Mouse (Mus musculus): Measurements from ENCODE around the gene Dzip1. TPM values are rescaled to one million over a fixed set of nuclear protein-coding genes. Genes with fewer than 3 reads are reported as not detected.

The Dzip1 gene
- polyA plus RNA-seq, 1 experiment from 2014 or later: 94.5 TPM

DNA sequence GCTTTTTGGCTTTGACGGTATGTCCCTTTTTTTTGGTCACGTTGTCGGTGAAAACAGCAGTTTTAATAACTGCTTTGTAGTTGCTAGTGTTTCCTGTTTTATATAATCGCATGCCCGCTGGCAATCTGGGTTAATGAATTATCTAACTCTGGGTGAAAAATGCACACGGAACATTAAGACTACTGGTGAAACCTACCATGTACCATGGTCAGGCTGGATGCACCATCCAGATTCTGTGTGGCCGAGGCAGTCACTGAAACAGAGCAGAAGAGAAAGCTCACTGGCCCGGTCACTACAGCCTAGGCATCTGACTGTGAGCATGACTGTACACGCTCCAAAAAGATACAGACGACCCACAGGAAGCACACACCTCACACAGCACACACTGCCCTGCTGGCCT, 29.6 kb downstream of the Dzip1 start:
- 96% methylated on average over 10 of the region's 10 CpGs for WGBS
- Histone ChIP-seq H3K36me3 (ENCODE audit: control insufficient read depth, insufficient read depth, low read length) (peaks cover 92% of the 10 kb centered on the region), H3K27ac (replicated peaks; ENCODE audit: low read depth, low read length) (no peak overlapping the region), H3K4me3 (replicated peaks; ENCODE audit: low read depth, low read length) (no peak overlapping the region), H3K4me2 (ENCODE audit: low read length) (no peak overlapping the region), H3K9ac (replicated peaks; ENCODE audit: low read length) (no peak overlapping the region), H3K9me3 (ENCODE audit: control insufficient read depth, low read length) (no peaks in the 10 kb centered on the region), H3K27me3 (ENCODE audit: control insufficient read depth, insufficient read depth, low read length) (no peaks in the 10 kb centered on the region), H3K4me1 (ENCODE audit: control insufficient read depth, insufficient read depth, low read length) (no peaks in the 10 kb centered on the region)
- ATAC-seq (ENCODE audit: low FRiP score, low TSS enrichment): no peak
- no peak for DNase-seq

DNA sequence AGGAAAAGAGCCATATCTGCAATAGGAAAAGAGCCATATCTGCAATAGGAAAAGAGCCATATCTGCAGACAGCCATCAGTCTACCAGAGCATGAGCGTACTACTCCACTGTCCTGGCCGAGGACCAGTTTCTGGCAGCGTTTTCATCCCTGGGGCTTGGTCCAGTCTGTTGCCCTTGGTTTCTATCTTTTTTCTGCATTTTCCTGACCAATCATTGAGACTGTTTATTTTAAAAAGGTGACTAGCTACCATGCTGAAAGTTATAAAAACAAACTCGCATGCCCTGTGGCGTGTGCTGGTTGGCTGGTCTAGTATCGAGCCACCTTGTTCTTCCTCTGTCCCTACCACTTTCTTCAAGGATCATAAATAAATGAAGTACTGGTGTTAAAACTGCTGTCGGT, 30.0 kb downstream of the Dzip1 start:
- 93% methylated on average over 7 of the region's 7 CpGs for WGBS
- Histone ChIP-seq H3K4me2 (ENCODE audit: low read length) (no peak overlapping the region), H3K9ac (replicated peaks; ENCODE audit: low read length) (no peak overlapping the region), H3K36me3 (ENCODE audit: control insufficient read depth, insufficient read depth, low read length) (peaks cover 90% of the 10 kb centered on the region), H3K4me1 (ENCODE audit: control insufficient read depth, insufficient read depth, low read length) (no peaks in the 10 kb centered on the region), H3K4me3 (replicated peaks; ENCODE audit: low read depth, low read length) (no peak overlapping the region), H3K27ac (replicated peaks; ENCODE audit: low read depth, low read length) (no peak overlapping the region), H3K9me3 (ENCODE audit: control insufficient read depth, low read length) (no peaks in the 10 kb centered on the region), H3K27me3 (ENCODE audit: control insufficient read depth, insufficient read depth, low read length) (no peaks in the 10 kb centered on the region)
- no peak for ATAC-seq (ENCODE audit: low FRiP score, low TSS enrichment)
- no peak for DNase-seq

DNA sequence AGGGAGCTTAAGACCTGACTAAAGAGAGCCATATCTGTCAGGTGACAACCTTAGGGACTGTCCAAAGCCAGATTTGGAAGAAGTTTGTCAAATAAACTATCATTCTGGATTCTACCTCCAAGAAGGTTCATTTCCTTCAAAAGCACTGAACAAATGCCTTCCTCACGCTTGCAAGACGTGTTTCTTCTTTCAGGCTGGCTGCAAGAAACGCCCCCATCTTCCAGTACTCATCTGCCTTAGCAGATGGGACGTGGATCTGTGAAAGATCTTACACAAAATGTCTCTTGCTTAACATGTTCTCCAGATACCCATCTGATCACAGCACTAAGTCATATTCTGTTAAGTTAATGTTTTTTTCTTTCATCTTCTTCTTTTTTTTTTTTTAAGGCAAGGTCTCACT, 35.2 kb downstream of the Dzip1 start:
- H3K4me3 ChIP-seq (replicated peaks; ENCODE audit: low read depth, low read length): no peak overlapping the region
- H3K4me1 ChIP-seq (ENCODE audit: control insufficient read depth, insufficient read depth, low read length): no peaks in the 10 kb centered on the region
- 89% methylated on average over 4 of the region's 4 CpGs for WGBS
- DNase-seq: no peak
- no peaks in the 10 kb centered on the region for H3K27me3 ChIP-seq (ENCODE audit: control insufficient read depth, insufficient read depth, low read length)
- no peak overlapping the region for H3K4me2 ChIP-seq (ENCODE audit: low read length)
- peaks cover 90% of the 10 kb centered on the region for H3K36me3 ChIP-seq (ENCODE audit: control insufficient read depth, insufficient read depth, low read length)
- no peak overlapping the region for H3K27ac ChIP-seq (replicated peaks; ENCODE audit: low read depth, low read length)
- no peak for ATAC-seq (ENCODE audit: low FRiP score, low TSS enrichment)
- H3K9me3 ChIP-seq (ENCODE audit: control insufficient read depth, low read length): no peaks in the 10 kb centered on the region
- no peak overlapping the region for H3K9ac ChIP-seq (replicated peaks; ENCODE audit: low read length)

DNA sequence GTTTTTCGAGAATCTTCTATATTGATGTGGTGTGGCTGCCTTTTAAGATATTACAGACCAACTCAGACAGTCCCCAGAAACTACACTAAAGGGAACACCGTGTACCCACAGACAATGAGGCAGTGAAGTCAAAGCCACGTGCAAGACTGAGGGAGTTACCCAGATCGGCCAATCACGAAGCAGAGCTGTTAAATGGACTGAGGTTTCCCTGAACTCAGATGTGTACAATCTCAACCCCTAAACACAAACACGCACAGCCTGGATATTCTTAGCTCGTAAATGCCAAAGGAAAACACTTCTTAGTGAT, 41.1 kb downstream of the Dzip1 start:
- Histone ChIP-seq H3K4me3 (replicated peaks; ENCODE audit: low read depth, low read length) (no peak overlapping the region), H3K4me1 (ENCODE audit: control insufficient read depth, insufficient read depth, low read length) (no peaks in the 10 kb centered on the region), H3K4me2 (ENCODE audit: low read length) (no peak overlapping the region), H3K27me3 (ENCODE audit: control insufficient read depth, insufficient read depth, low read length) (no peaks in the 10 kb centered on the region), H3K27ac (replicated peaks; ENCODE audit: low read depth, low read length) (no peak overlapping the region), H3K9me3 (ENCODE audit: control insufficient read depth, low read length) (no peaks in the 10 kb centered on the region), H3K36me3 (ENCODE audit: control insufficient read depth, insufficient read depth, low read length) (peaks cover 93% of the 10 kb centered on the region), H3K9ac (replicated peaks; ENCODE audit: low read length) (no peak overlapping the region)
- DNase-seq: no peak
- 82% methylated on average over 7 of the region's 7 CpGs for WGBS
- ATAC-seq (ENCODE audit: low FRiP score, low TSS enrichment): no peak

- H3K9me3 ChIP-seq (ENCODE audit: control insufficient read depth, low read length): no peaks in the 10 kb centered on the region
- no peaks in the 10 kb centered on the region for H3K27me3 ChIP-seq (ENCODE audit: control insufficient read depth, insufficient read depth, low read length)
- no peak overlapping the region for H3K4me3 ChIP-seq (replicated peaks; ENCODE audit: low read depth, low read length)
- 84% methylated on average over 18 of the region's 18 CpGs for WGBS
- no peak overlapping the region for H3K4me2 ChIP-seq (ENCODE audit: low read length)
- ATAC-seq (ENCODE audit: low FRiP score, low TSS enrichment) (no peak), DNase-seq (no peak)
- no peak overlapping the region for H3K27ac ChIP-seq (replicated peaks; ENCODE audit: low read depth, low read length)
- peaks cover 93% of the 10 kb centered on the region for H3K36me3 ChIP-seq (ENCODE audit: control insufficient read depth, insufficient read depth, low read length)
- H3K9ac ChIP-seq (replicated peaks; ENCODE audit: low read length): no peak overlapping the region
- H3K4me1 ChIP-seq (ENCODE audit: control insufficient read depth, insufficient read depth, low read length): no peaks in the 10 kb centered on the region
Measured at GRCm38 (mm10) chr14:118883344-118884249, 41.7 kb downstream of the Dzip1 start.

DNA sequence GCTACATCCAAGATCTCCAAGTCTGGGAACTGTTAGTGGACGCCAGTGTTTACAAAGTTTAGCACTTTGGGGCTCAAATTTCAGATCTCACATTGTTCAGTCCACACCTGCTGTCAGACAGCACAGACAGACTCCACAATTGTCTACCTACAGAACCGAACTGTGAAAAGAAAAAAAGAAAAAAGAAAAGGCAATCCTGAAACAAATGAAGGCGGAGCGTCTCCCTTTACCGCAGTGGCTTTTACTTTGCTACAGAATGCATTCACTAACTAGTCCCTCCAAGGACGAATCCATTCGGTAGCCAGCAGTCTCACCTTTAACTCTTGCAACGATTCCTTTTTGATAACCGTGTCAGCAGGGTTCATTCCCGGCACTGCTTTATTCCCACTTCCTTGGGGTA, 44.6 kb downstream of the Dzip1 start:
- H3K4me2 ChIP-seq (ENCODE audit: low read length): no peak overlapping the region
- no peaks in the 10 kb centered on the region for H3K27me3 ChIP-seq (ENCODE audit: control insufficient read depth, insufficient read depth, low read length)
- no peak overlapping the region for H3K4me3 ChIP-seq (replicated peaks; ENCODE audit: low read depth, low read length)
- H3K4me1 ChIP-seq (ENCODE audit: control insufficient read depth, insufficient read depth, low read length): no peaks in the 10 kb centered on the region
- WGBS: 88% methylated on average over 10 of the region's 10 CpGs
- H3K27ac ChIP-seq (replicated peaks; ENCODE audit: low read depth, low read length): no peak overlapping the region
- H3K9ac ChIP-seq (replicated peaks; ENCODE audit: low read length): no peak overlapping the region
- H3K36me3 ChIP-seq (ENCODE audit: control insufficient read depth, insufficient read depth, low read length): peaks cover 91% of the 10 kb centered on the region
- ATAC-seq (ENCODE audit: low FRiP score, low TSS enrichment) (no peak), DNase-seq (no peak)
- H3K9me3 ChIP-seq (ENCODE audit: control insufficient read depth, low read length): no peaks in the 10 kb centered on the region

- WGBS: 90% methylated on average over 11 of the region's 11 CpGs
Measured at GRCm38 (mm10) chr14:118878346-118878910, 46.8 kb downstream of the Dzip1 start.

DNA sequence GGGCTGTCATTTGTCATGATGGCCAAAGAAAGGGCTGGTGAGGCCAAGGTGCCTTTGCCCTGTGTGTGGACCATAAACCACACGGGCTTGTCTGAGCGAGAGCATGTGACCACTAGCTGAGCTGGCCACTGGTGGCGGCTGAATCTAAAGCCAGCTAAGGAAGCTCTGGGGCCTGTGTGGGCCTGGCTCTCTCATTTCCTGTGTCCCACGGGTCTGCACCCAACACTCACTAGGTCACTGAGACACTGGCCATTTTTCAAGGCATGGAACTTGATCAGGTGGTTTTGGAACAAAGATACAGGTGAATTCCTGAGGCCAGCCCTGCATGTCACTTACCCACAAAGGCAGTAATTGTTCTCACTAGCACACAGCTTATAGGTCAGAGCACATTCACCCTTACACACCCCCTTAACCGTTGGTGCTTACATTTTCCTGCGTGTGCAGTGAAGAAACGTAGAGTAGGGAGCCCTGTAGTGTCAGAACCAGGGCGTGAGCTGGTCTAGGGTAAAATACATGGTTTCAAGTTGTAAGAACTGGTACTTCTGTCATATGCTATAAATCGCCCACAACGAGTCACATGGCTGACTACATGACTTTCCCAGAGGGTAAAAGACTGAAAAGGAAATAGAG, 50.4 kb downstream of the Dzip1 start:
- Histone ChIP-seq H3K4me2 (ENCODE audit: low read length) (no peak overlapping the region), H3K4me1 (ENCODE audit: control insufficient read depth, insufficient read depth, low read length) (no peaks in the 10 kb centered on the region), H3K9ac (replicated peaks; ENCODE audit: low read length) (no peak overlapping the region), H3K27ac (replicated peaks; ENCODE audit: low read depth, low read length) (no peak overlapping the region), H3K9me3 (ENCODE audit: control insufficient read depth, low read length) (no peaks in the 10 kb centered on the region), H3K27me3 (ENCODE audit: control insufficient read depth, insufficient read depth, low read length) (no peaks in the 10 kb centered on the region), H3K36me3 (ENCODE audit: control insufficient read depth, insufficient read depth, low read length) (peaks cover 70% of the 10 kb centered on the region), H3K4me3 (replicated peaks; ENCODE audit: low read depth, low read length) (no peak overlapping the region)
- no peak for DNase-seq
- ATAC-seq (ENCODE audit: low FRiP score, low TSS enrichment): no peak
- 89% methylated on average over 10 of the region's 10 CpGs for WGBS

More at GRCm38 (mm10) chr14:118878346-118878910, 46.8 kb downstream of the Dzip1 start:
- Histone ChIP-seq H3K4me1 (ENCODE audit: control insufficient read depth, insufficient read depth, low read length) (no peaks in the 10 kb centered on the region), H3K4me3 (replicated peaks; ENCODE audit: low read depth, low read length) (no peak overlapping the region), H3K36me3 (ENCODE audit: control insufficient read depth, insufficient read depth, low read length) (peaks cover 87% of the 10 kb centered on the region), H3K9me3 (ENCODE audit: control insufficient read depth, low read length) (no peaks in the 10 kb centered on the region), H3K4me2 (ENCODE audit: low read length) (no peak overlapping the region), H3K9ac (replicated peaks; ENCODE audit: low read length) (no peak overlapping the region), H3K27ac (replicated peaks; ENCODE audit: low read depth, low read length) (no peak overlapping the region), H3K27me3 (ENCODE audit: control insufficient read depth, insufficient read depth, low read length) (no peaks in the 10 kb centered on the region)
- no peak for ATAC-seq (ENCODE audit: low FRiP score, low TSS enrichment)
- no peak for DNase-seq

Data from midbrain, embryonic 14.5 days (tissue).